Mouse (Mus musculus) G1E (cell line): ENCODE data around the gene Tmprss3.

ENCODE experiments used
- CTCF ChIP-seq: IDR thresholded peaks from 2 replicates; pipeline ENCODE4 v1.5.1; 2012; ENCODE audit warnings: low read depth, low read length, inconsistent platforms, mixed read lengths
- GATA1 ChIP-seq: IDR thresholded peaks from 2 replicates; pipeline ENCODE4 v1.6.1; 2012; ENCODE audit warnings: borderline replicate concordance, low read length, inconsistent platforms, mixed read lengths
- GATA2 ChIP-seq: IDR thresholded peaks from 2 replicates; pipeline ENCODE4 v1.6.1; 2012; ENCODE audit warnings: low read depth, low read length, inconsistent platforms, borderline replicate concordance
- POLR2AphosphoS5 ChIP-seq: IDR thresholded peaks from 2 replicates; pipeline ENCODE4 v1.6.1; 2012; ENCODE audit warnings: low read depth, low read length, inconsistent platforms; ENCODE audit not compliant: insufficient replicate concordance
- TAL1 ChIP-seq: conservative IDR thresholded peaks from 2 replicates; pipeline ENCODE4 v1.6.1; 2012; ENCODE audit warnings: low read depth, low read length, inconsistent platforms, mixed read lengths

DNA sequence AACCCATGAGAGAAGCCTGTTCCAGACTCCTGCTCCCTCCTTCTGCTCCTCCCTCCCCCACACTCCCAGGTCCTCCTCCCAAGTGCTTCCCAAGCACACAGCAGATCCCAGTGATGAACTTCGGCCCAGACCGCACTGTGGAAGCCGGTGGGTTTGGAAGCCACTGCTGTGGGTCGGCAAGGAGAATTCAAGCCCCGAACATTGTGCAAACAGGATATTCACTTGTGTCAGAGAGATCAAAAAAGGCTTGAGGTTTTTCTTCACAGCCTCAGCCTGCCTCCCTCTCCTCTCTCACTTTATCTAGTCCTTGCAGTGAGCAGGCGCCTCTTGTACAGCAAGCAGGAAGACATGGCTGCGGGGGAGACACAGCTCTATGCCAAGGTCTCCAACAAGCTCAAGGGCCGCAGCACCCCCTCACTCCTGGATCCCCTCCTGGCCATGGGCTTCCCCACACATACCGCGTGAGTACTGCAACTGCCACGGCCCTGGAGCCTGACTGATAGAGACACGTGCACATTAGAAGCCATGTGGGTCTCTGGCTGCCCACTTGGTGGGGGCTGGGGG is 9.1 kb upstream of the Tmprss3 start, which contains the start of gene Ubash3a:
- TF ChIP-seq CTCF (no peak), TAL1 (no peak), POLR2AphosphoS5 (no peak), GATA2 (no peak), GATA1 (no peak)
